Mouse (Mus musculus) neural tube, embryonic 13.5 days (tissue): Measurements from ENCODE around the gene Styxl1. TPM values are rescaled to one million over a fixed set of nuclear protein-coding genes. Genes with fewer than 3 reads are reported as not detected.

Experiments used
- ATAC-seq: fragments of 200-750 bp; cut with Nextera tagmentation; 2 replicates; pipeline ENCODE4 v1.8.0; 2017; ENCODE audit warnings: low read depth, mild to moderate bottlenecking, moderate TSS enrichment, moderate library complexity
- H3K27ac ChIP-seq: fragments of 300-500 bp; sonication (generic); replicated peaks from 2 replicates; pipeline ENCODE4 v1.5.1; 2015; ENCODE audit warnings: moderate library complexity, mild to moderate bottlenecking, inconsistent platforms
- H3K27me3 ChIP-seq: fragments of 300-500 bp; sonication (generic); 2 replicates; pipeline ENCODE4 v1.6.1; 2015; ENCODE audit warnings: mild to moderate bottlenecking, inconsistent platforms
- H3K36me3 ChIP-seq: fragments of 300-500 bp; sonication (generic); 2 replicates; pipeline ENCODE4 v1.6.1; 2015; ENCODE audit warnings: mild to moderate bottlenecking, inconsistent platforms
- H3K4me1 ChIP-seq: fragments of 300-500 bp; sonication (generic); replicated peaks from 2 replicates; pipeline ENCODE4 v1.6.1; 2015; ENCODE audit warnings: inconsistent platforms
- H3K4me2 ChIP-seq: fragments of 300-500 bp; sonication (generic); 2 replicates; pipeline ENCODE4 v1.6.1; 2015; ENCODE audit warnings: inconsistent platforms, mild to moderate bottlenecking, moderate library complexity
- H3K4me3 ChIP-seq: fragments of 300-500 bp; sonication (generic); 2 replicates; pipeline ENCODE4 v1.5.1; 2015; ENCODE audit warnings: mild to moderate bottlenecking, inconsistent platforms
- H3K9ac ChIP-seq: fragments of 300-500 bp; sonication (generic); 2 replicates; pipeline ENCODE4 v1.6.1; 2015; ENCODE audit warnings: moderate library complexity, mild to moderate bottlenecking, inconsistent platforms
- H3K9me3 ChIP-seq: fragments of 300-500 bp; sonication (generic); 2 replicates; pipeline ENCODE4 v1.6.1; 2016; ENCODE audit warnings: inconsistent platforms
- WGBS: fragments of 180-500 bp; shearing (Covaris S2); methylation state at CpG from one replicate; pipeline ENCODE4 v1.1.7; 2015; 5-methylcytosine and 5-hydroxymethylcytosine counted together
- polyA plus RNA-seq: library from polyadenylated mRNA; unstranded; fragments of >200 nt; fragmentation: Nextera tagmentation; extraction: Ambion mirVana; gene quantifications from 2 replicates; pipeline ENCODE4 v1.2.1, GENCODE M21; 2015

The Styxl1 gene
- polyA plus RNA-seq, 1 experiment from 2014 or later: not detected

GRCm38 (mm10) chr5:135800927-135801326 is 22.7 kb upstream of the Styxl1 start:
- H3K27ac ChIP-seq: peak overlapping the region; percentile 92
- 2% methylated on average over 6 of the region's 6 CpGs for WGBS
- H3K9ac ChIP-seq: no peak overlapping the region
- no peaks in the 10 kb centered on the region for H3K36me3 ChIP-seq
- ATAC-seq: peak; percentile 64
- no peak overlapping the region for H3K4me3 ChIP-seq
- H3K9me3 ChIP-seq: no peaks in the 10 kb centered on the region
- H3K4me1 ChIP-seq: peaks cover 46% of the 10 kb centered on the region
- no peak overlapping the region for H3K4me2 ChIP-seq
- H3K27me3 ChIP-seq: no peaks in the 10 kb centered on the region

GRCm38 (mm10) chr5:135799746-135800145 is 21.6 kb upstream of the Styxl1 start:
- 39% methylated on average over 4 of the region's 4 CpGs for WGBS
- Histone ChIP-seq H3K27ac (peak overlapping the region; percentile 92; the same call in 1 of the 2 replicates), H3K9ac (no peak overlapping the region), H3K27me3 (no peaks in the 10 kb centered on the region), H3K36me3 (no peaks in the 10 kb centered on the region), H3K9me3 (no peaks in the 10 kb centered on the region), H3K4me3 (no peak overlapping the region), H3K4me2 (no peak overlapping the region), H3K4me1 (peaks cover 43% of the 10 kb centered on the region)
- ATAC-seq: no peak

GRCm38 (mm10) chr5:135794859-135795181 is 16.6 kb upstream of the Styxl1 start:
- H3K27ac ChIP-seq: peak overlapping the region; percentile 93
- ATAC-seq: no peak
- H3K4me1 ChIP-seq: peaks cover 15% of the 10 kb centered on the region
- peak overlapping the region; percentile 42 for H3K4me2 ChIP-seq
- peak overlapping the region; percentile 14; the same call in 1 of the 2 replicates for H3K4me3 ChIP-seq
- no peaks in the 10 kb centered on the region for H3K9me3 ChIP-seq
- WGBS: 7% methylated on average over 5 of the region's 5 CpGs
- H3K27me3 ChIP-seq: no peaks in the 10 kb centered on the region
- H3K9ac ChIP-seq: peak overlapping the region; percentile 64
- peaks cover 24% of the 10 kb centered on the region for H3K36me3 ChIP-seq

GRCm38 (mm10) chr5:135793996-135794858 is 16.0 kb upstream of the Styxl1 start:
- Histone ChIP-seq H3K4me2 (peak overlapping the region; percentile 42), H3K4me1 (peaks cover 15% of the 10 kb centered on the region), H3K9ac (peak overlapping the region; percentile 64), H3K36me3 (peaks cover 30% of the 10 kb centered on the region), H3K9me3 (no peaks in the 10 kb centered on the region), H3K4me3 (peak overlapping the region; percentile 14; the same call in 1 of the 2 replicates), H3K27ac (peak overlapping the region; percentile 93), H3K27me3 (no peaks in the 10 kb centered on the region)
- peak; percentile 94 for ATAC-seq
- WGBS: 8% methylated on average over 20 of the region's 20 CpGs

- Histone ChIP-seq H3K4me3 (no peak overlapping the region), H3K27ac (no peak overlapping the region), H3K9me3 (no peaks in the 10 kb centered on the region), H3K27me3 (no peaks in the 10 kb centered on the region), H3K9ac (no peak overlapping the region), H3K4me2 (no peak overlapping the region), H3K36me3 (peaks cover 62% of the 10 kb centered on the region), H3K4me1 (peaks cover 26% of the 10 kb centered on the region)
- ATAC-seq: no peak
- WGBS: 85% methylated on average over 4 of the region's 4 CpGs
Observed at GRCm38 (mm10) chr5:135782901-135783300, 4.7 kb upstream of the Styxl1 start.

GRCm38 (mm10) chr5:135780331-135780730 is 2.1 kb upstream of the Styxl1 start:
- Histone ChIP-seq H3K4me3 (no peak overlapping the region), H3K36me3 (peaks cover 37% of the 10 kb centered on the region), H3K9me3 (no peaks in the 10 kb centered on the region), H3K4me2 (peak overlapping the region; percentile 88; the same call in 1 of the 2 replicates), H3K4me1 (peaks cover 34% of the 10 kb centered on the region), H3K9ac (peak overlapping the region; percentile 93), H3K27me3 (no peaks in the 10 kb centered on the region), H3K27ac (no peak overlapping the region)
- no peak for ATAC-seq
- WGBS: 85% methylated on average over 8 of the region's 8 CpGs

GRCm38 (mm10) chr5:135778471-135779445 is 573 bp upstream of the Styxl1 start, which contains the start of gene Mdh2:
Gene Mdh2 (plus strand): TSS chr5:135778480.
- Histone ChIP-seq H3K9ac (peak within 1 kb of the TSS; percentile 95), H3K27me3 (no peaks in the 10 kb centered on the region), H3K27ac (peak within 1 kb of the TSS; percentile 94), H3K4me1 (peaks cover 34% of the 10 kb centered on the region), H3K36me3 (peaks cover 21% of the 10 kb centered on the region), H3K4me2 (peak within 1 kb of the TSS; percentile 88), H3K9me3 (no peaks in the 10 kb centered on the region), H3K4me3 (peak within 1 kb of the TSS; percentile 64)
- under 1% methylated on average over 70 of the region's 70 CpGs for WGBS
- peak; percentile 98 for ATAC-seq

GRCm38 (mm10) chr5:135776546-135776945 is 1.6 kb downstream of the Styxl1 start:
- Histone ChIP-seq H3K9me3 (no peaks in the 10 kb centered on the region), H3K4me1 (peaks cover 31% of the 10 kb centered on the region), H3K27ac (no peak overlapping the region), H3K36me3 (no peaks in the 10 kb centered on the region), H3K4me2 (no peak overlapping the region), H3K4me3 (no peak overlapping the region), H3K9ac (no peak overlapping the region), H3K27me3 (no peaks in the 10 kb centered on the region)
- 87% methylated on average over 4 of the region's 4 CpGs for WGBS
- ATAC-seq: no peak

- Histone ChIP-seq H3K4me3 (no peak overlapping the region), H3K36me3 (no peaks in the 10 kb centered on the region), H3K27ac (no peak overlapping the region), H3K27me3 (no peaks in the 10 kb centered on the region), H3K9me3 (no peaks in the 10 kb centered on the region), H3K9ac (no peak overlapping the region), H3K4me2 (no peak overlapping the region), H3K4me1 (peaks cover 5% of the 10 kb centered on the region)
- ATAC-seq: no peak
- WGBS: 67% methylated on average over 3 of the region's 3 CpGs
Observed at GRCm38 (mm10) chr5:135772519-135772918, 5.7 kb downstream of the Styxl1 start.

GRCm38 (mm10) chr5:135764971-135765370 is 13.2 kb downstream of the Styxl1 start:
- Histone ChIP-seq H3K27ac (no peak overlapping the region), H3K4me1 (no peaks in the 10 kb centered on the region), H3K9me3 (no peaks in the 10 kb centered on the region), H3K4me2 (no peak overlapping the region), H3K9ac (no peak overlapping the region), H3K27me3 (no peaks in the 10 kb centered on the region), H3K36me3 (no peaks in the 10 kb centered on the region), H3K4me3 (no peak overlapping the region)
- no peak for ATAC-seq
- WGBS: 75% methylated on average over 3 of the region's 3 CpGs

GRCm38 (mm10) chr5:135763526-135763925 is 14.7 kb downstream of the Styxl1 start:
- Histone ChIP-seq H3K27me3 (no peaks in the 10 kb centered on the region), H3K9me3 (no peaks in the 10 kb centered on the region), H3K27ac (no peak overlapping the region), H3K4me3 (no peak overlapping the region), H3K4me1 (no peaks in the 10 kb centered on the region), H3K36me3 (no peaks in the 10 kb centered on the region), H3K4me2 (no peak overlapping the region), H3K9ac (no peak overlapping the region)
- WGBS: 6% methylated on average over 7 of the region's 7 CpGs
- ATAC-seq: no peak

GRCm38 (mm10) chr5:135761881-135762280 is 16.3 kb downstream of the Styxl1 start:
- H3K9ac ChIP-seq: no peak overlapping the region
- 74% methylated on average over 3 of the region's 3 CpGs for WGBS
- H3K4me1 ChIP-seq: no peaks in the 10 kb centered on the region
- no peaks in the 10 kb centered on the region for H3K36me3 ChIP-seq
- no peak overlapping the region for H3K4me2 ChIP-seq
- no peak overlapping the region for H3K4me3 ChIP-seq
- H3K9me3 ChIP-seq: no peaks in the 10 kb centered on the region
- ATAC-seq: no peak
- no peak overlapping the region for H3K27ac ChIP-seq
- no peaks in the 10 kb centered on the region for H3K27me3 ChIP-seq
